Mouse (Mus musculus) layer of hippocampus, adult 9-11 months (tissue): ENCODE data around the gene Calm2.

Source experiments
- DNase-seq: peaks from one replicate; pipeline ENCODE4 v3.0.0; 2022

Calm2 gene

DNA sequence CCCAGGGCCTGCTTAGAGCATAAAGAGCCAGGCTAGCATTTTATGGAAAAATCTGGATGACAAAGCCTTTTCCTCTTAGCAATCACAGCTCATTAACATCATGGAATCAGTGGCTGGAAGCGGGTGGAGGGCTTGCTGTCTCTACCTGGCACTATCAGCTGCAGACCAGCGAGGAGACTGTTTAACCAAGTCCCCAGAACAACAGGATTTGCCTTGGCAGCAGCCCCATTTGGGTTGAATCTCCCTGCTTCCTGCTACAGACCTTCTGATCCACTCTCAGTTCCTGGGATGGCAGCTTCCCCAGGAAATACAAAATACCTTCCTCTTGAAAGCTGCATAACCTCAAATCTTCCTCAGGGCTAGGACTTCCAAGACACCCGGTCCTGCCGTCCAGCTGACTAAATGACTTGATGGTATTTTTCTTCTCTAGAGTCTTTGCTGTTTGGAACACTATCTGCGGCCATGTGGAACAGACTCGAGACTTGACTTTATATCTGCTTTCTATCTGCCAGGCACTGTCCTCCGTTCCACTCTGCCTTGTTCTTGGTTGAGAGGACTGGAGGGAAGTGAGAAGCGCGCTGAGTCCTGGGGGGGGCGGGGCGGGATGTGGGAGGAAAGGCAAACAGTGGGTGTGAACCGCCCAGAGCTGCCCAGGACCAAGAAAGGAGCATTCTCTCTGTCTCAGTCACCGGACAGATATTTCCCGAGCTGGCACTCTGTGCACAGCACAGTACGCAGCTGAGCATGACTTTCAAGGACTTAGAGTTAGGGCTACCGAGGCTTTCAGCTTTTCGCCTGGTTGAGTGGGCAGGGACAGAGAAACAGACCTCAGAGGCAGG, 12.4 kb upstream of the Calm2 start:
- no peak for DNase-seq

DNA sequence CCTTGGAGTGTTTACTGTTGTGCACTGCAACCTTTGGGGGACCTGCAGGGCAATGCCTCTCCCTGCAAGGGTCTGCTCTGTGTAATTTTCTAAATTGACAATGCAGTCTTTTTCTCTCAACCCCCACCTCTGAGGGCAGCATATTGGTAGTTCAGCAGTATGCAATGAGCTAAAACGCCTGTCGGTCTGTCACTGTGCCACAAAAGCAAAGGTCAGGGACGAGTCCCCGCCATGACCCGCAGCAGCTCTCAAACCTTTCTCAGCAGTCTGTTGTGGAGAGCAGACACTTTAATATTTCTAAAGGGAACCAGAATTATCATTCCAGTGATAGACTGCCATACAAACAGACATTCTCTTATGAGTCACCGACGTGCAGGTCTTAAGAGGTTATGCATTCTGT, 11.2 kb upstream of the Calm2 start:
- no peak for DNase-seq

DNA sequence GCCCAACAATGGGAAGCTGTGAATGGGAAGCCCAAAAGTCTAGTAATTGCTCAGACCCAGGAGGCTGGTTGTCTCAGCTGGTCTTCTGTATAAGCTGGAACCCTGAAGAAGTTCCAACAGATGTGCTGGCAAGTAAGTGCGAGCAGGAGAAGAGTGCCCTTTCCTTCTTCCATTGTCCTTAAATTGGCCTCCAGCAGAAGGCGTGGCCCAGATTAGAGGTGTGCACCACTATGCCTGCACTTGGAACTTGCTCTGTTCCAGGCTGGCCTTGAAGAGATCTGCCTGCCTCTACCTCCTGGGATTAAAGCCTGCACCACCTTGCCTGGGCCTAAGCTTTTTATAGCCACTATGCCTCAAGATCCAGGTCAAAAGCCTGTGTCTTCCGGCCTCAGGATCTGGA, 7.4 kb upstream of the Calm2 start:
- no peak for DNase-seq

DNA sequence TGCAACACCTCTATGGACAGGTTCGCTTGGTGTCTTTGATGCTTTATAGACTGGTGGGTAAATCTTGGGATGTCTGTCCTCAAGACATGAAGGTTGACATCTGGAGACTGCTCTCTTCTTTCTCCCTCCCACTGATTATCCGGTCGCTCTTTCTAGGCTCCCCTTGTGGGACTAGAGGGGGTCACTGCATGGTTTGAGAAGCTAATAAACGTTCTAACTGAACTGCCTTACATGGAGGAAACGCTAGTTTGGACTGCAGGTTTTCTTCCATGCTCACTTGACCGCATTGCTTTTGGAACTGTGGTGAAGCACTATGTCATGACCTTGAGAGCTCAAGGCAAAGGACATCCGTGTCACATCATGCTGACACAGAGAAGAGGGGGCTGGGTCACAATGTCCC, 6.6 kb upstream of the Calm2 start:
- DNase-seq: no peak

DNA sequence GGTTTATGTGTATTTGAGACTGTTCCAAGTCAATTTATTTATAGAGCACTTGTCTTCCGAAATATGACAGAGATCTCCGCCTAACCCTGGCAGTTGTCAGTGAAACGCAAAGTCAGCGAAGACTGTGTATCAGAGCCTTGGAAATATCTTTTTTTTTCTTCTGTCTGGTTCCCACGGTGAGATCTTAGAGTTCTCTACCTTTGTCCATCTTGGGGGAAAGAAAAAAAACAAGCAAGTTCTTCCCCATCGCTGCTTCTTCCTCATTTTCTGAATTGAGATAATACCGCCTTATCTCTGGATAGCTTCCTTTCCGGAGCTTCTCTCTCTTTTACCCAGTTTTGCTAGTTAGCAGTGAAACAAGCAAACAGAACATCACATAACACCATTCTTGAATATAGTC, 2.1 kb upstream of the Calm2 start:
- DNase-seq: no peak

DNA sequence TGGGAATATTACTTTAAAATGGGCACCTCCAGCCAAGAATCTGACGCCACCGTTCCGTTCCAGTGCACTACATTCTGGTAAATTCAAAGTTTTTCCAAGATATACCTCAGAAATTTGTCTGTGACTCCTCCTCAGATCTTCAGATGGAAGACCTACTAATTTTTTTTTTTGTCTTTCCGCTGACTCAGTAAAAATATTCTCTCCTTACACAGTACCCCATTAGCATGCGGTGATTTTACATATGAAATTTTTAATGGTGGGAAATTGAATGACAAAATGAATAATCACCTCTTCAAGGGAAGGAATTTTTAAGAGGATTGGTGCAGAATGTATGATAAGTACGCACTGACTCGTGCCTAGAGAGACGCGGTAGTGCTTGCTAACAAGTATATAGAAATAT, 1.6 kb upstream of the Calm2 start:
- no peak for DNase-seq

DNA sequence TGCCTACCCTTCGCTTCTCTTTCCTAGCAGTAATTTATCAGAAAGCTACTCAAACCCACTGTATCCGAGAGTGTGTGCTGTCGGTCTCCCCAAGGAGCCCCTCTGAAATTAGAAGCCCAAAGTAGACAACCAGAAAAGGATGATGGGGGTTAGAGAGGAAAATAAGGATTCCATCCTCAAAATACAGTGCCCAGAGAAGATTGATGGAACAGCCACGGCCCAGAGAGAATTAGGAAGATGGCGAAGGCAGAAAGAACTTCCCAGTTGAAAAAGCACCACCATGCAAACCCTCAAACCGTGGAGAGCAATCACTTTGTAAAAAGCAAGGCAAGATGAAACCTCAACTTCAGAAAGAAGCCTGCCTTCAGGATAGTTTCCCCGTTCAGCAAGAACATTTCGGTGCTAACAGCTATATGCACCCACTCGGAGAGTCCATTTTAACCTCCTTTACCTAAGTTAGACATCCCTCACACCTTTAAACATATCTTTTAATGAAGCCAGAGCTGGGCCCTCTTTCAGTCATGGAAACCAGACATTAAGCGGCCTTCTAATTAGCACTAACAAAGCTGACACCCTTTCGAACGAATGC, 971 bp upstream of the Calm2 start:
- DNase-seq: no peak

DNA sequence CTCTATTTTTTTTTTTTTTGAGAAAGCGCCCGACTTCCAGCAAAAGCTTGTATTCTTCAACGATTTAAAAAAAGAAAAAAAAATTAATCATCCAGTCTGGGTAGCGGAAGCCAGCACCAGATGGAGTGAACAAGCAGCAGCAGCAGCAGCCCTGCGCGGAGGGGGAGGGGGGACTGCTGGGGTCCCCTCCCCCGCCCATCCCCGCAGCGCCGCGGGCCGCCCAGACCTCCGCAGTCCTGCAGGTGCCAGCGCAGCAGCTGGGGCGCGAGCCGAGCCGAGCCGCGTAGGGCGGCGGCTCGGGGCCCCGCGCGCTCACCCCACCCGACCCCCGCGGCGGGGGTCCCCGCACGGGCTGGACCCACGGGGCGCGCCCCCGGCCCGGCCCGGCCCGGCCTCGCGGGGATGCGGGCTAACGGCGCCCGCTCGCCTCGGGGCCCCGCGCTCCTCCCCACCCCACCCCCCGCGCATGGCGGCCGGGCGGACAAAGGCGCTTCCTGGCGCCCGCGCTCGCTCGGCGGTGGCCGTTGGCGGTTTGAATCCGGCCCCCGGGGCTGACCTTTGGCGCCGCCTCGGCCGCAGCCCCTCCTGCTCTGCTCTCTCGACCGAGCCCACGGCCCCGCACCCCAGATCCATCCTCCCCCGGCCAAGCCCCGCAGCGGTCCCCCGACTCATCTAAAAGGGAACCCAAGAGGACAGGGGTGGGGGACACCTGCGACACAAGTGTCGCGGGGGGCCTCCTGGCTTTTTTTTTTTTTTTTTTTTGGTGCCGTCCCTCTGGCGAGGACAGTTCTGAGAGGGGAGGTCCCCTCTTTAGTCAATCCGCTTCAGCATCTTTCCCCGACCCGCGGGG, 593 bp downstream of the Calm2 start:
- peak; percentile 77 for DNase-seq

DNA sequence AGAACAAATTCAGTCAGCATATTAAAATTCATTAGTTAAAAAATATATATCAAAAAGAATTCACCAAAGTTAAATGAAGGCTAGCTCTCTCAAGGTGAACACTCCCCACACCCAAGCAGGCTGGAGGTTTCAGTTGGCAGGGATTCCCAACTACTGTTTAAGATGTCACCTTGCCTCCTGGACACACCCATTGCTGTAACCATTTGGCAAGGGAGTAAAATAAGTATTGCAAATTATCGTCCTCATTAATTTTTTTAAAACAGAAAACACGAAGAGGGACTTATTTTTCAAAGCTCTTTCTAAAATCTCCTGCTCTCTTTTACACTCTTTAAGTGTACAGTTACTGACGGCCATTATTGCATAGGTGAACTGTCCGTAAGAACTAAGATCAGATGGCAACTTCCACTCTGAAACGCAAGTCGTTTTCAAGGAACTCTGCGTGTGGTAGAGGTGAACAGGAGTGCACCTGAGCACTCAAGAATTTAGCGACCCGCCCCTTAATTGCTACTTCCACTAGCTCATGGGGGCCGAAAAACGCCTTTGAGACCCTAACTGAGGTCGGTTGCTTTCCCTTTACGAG, 1.3 kb downstream of the Calm2 start:
- no peak for DNase-seq

DNA sequence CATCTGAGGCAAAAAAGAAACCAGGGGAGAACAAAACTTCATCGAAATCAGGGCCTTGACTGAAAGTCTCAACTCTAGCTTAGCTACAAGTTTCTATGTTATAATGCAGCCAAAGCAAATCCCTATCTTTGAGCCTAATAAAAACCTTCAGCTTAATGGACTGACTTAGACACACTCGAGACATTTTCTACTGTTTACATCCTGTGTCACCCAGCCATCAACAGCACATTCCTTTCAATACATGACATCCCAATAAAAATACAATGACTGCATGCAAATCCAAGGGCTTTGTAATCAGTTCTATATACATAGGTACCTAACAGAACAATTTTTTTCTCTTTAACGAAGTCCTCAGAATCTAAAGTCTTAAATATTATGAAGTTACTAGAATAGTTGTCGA, 2.0 kb downstream of the Calm2 start:
- DNase-seq: no peak

DNA sequence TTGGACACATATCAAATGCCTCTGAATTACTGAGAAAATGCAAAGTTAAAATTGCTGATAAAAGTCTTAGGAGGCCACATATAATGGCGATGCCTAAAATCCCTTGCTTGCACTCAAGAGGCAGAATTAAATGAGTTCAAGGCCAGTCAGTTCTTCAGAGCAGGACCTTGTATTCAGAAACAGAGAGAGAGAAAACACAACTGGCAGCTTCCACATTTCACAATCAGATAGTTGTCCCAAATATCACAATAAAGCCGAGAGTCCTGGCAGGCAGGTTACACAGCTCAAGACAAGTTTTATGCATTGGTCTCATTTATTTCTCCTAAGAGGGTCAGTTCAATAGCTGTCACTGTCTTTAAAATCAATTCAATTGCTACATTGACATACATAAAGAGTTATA, 5.2 kb downstream of the Calm2 start:
- DNase-seq: no peak

DNA sequence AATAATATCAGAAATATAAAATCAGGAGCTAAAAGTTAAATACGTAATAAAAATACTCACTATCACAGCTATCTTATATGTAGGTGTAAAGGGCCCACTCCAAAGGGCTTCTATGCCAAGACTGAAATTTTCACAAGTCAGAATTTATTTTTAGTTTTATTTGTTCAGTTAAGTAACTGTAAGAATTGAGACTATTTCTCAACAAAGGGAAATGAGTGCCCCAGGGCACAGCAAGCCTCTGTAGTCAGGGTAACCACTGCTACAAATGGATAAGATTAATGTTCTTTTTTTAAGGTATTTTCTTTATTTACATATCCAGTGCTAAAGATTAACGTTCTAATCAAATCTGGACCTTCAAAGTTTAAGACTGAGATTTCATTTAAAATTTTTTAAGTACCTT, 7.3 kb downstream of the Calm2 start:
- DNase-seq: no peak

DNA sequence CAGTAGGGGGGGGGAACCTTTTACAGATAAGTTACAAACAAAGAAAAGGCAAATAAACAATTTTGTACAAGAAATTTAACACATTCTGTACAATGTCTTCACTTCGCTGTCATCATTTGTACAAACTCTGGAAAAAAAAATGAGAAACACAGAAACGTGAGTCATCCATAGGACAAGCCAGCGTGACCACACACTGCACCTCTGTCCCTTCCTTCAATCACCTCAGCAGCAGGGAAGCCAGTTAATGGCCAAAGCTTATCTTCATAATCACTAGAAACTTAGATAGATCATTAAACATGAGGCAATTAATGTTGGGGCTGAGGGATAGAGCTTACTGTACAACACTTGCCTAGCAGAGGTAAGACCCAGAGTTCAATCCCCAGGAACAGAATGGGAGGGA, 12.8 kb downstream of the Calm2 start:
- no peak for DNase-seq

DNA sequence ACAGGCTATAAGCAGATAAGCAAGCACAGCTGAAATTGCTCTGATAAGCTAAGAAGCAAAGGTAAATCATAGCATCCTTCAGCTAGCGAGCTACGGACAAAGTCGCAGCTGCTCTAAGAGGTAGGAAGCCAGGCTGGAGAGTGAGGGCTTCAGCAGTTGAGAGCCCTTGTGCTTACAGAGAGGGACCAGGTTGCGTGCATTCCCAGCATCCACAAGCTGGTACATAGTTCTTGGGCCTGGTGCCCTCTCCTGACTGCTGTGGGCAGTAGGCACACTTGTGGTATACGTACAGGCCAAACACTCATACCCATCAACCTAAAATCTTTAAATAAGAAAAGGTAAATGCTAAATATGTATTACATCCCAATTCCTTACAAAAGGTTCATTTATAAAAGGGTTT, 14.0 kb downstream of the Calm2 start:
- DNase-seq: no peak

DNA sequence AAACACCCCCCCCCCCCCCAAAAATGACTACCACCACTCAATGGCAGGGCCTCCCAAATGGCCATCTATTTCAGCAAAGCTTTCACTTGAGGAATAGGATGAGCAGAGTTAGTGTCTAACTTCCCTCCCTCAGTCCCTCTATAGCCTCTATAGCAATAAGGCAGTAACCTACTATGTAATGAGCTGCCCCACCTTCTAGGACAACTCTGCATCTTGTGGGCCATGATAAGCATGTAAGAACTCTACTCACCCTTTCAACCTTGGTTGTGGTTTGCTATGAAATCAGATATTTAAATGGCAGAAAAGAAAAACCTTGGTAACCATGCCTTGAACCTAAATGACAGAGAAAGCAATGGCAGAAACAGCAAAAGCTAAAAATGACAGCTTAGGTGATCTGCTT, 14.4 kb downstream of the Calm2 start:
- DNase-seq: no peak

DNA sequence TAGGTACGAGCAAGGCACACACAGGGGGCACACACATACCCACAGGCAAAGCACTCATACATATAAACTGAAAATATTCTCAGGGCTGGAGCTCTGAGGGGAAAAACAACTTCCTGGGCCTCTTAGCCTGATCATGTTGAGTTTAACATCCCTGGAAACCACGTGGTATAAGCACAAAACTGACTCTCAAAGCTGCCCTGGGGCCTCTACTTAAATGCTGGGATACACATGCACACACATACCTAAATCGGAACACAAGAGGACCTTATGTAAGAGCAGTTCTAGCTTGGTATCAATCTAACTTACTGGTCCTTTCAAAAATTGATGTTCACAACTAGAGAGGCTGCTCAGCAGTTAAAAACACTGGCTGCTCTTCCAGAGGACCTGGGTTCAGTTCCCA, 17.3 kb downstream of the Calm2 start:
- no peak for DNase-seq

DNA sequence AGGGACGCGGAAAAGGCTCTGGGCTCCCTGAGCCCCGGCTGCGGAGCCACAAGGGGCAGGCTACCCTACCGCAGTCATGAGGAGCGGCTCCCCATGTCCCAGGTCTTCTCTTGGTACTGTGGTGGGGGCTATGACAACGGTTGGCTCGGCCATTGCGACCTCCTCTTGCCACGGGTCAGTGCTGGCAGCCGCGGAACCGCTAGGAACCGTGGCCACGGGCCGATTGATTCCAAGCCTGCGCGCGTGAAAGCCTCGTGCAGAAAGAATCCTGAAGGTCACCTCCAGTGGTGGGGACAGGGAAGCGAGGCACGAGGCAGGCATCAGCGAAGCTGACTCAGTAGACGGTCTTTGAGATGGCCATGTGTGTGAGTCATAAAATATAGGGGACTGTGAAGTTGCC, 19.2 kb downstream of the Calm2 start, which contains the start of gene Stpg4:
Gene Stpg4, minus strand, starts transcription at position 231 of the 400 bp plus-strand sequence.
- DNase-seq: no peak

DNA sequence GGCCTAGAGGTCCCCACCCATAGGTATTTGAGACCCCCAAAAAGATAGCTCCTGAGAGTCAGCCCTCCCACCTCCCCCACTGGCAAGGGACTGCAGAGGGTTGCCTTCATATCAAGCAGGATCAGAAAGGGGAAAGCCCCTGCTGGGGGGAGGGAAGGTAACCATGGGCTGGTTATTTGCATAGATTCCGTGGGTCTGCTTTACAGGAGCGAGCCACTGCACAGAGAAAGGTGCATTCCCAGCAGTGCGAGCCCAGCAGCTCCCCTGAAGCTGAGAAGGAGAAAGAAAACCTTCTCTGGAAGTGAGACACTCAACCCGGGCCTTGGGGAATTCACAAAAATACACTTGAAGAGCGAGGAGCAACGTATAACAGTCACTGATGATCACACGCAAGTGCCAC, 28.7 kb downstream of the Calm2 start:
- no peak for DNase-seq

DNA sequence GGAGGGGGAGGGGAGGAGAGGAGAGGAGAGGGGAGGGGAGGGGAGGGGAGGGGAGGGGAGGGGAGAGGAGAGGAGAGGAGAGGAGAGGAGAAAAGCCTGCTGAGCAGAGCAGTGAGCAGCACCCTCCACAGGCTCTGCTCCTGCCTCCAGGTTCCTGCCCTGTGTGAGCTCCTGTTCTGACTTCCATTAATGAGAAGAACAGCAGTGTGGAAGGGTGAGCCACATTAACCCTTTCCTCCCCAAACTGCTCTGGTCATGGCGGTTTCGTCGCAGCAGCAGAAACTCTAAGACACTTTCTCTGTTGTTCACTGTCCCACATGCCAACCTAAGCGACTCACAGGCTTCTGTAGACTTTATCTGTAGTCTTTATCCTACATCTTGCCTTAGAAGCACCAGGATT, 40.1 kb downstream of the Calm2 start:
- no peak for DNase-seq

DNA sequence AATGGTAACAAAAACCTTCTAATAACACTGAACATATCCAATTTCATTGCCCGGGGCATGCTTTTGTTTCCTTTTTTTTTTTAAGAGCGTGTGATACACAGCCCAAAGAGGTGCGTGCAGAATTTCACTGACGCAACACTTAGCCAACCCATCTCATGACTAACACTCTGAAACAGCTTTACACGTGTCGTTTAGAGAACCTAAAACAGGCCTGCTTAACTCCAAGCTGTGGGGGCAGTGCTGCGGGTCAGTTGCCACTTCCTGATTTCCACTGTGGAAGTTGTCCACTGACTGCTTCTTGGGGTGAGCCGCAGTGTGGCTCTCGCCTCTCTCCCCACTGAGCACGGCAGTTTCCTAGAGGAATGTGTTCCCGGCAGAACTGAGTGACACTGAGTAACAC, 41.2 kb downstream of the Calm2 start:
- peak; percentile 64 for DNase-seq

DNA sequence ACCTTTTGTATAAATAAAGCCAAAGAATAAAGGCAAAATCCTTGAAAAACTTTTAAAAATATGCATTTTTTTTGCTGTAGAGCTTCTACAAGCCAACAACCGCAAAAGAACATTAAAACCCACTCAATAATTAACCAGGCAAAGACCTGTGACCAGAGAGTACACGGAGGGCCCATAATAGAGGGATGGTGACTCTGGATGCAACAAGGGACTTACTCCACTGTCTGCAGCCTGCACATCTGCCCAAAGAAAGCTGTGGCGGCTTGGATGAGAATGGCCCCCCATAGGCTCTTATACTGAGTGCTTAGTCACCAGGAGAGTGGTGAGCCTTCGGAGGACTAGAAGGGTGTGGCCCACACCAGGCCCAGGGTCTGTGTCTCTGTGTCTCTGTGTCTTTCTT, 43.3 kb downstream of the Calm2 start:
- DNase-seq: no peak

DNA sequence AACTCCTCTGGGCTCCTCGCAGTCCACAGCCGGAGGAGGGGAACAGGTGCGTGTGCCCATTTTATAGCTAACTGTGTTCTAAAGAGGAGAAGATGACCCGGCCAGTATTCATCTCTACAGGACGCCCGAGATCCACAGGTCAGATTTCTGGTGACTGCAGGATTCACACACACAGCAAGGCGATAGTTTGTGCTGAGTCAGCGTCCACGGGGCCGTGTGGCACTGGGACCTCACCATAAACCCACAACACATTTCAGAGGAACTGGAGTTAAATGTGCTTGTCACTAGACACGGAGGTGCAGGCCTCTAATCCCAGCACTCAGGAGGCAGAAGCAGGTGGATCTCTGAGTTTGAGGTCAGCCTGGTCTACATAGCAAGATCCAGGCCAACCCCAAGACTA, 44.3 kb downstream of the Calm2 start:
- DNase-seq: no peak

DNA sequence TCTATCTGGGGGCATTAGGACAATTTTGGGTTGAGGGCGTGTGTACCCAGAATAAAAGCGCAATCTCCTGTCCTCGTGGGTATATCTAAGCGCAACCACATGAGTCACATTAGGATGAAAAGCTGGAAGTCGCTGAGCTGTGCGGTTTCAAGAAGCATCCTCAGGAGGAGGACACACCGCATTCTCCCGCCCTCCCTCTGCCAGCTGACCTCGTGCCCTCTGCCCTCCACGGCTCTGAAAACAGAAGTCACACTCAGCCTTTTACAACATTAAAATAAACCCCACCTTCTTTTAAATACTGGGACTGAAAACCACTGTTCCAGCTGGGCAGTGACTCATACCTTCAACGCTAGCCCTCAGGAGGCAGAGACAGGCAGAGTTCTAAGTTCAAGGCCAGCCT, 49.6 kb downstream of the Calm2 start:
- no peak for DNase-seq

DNA sequence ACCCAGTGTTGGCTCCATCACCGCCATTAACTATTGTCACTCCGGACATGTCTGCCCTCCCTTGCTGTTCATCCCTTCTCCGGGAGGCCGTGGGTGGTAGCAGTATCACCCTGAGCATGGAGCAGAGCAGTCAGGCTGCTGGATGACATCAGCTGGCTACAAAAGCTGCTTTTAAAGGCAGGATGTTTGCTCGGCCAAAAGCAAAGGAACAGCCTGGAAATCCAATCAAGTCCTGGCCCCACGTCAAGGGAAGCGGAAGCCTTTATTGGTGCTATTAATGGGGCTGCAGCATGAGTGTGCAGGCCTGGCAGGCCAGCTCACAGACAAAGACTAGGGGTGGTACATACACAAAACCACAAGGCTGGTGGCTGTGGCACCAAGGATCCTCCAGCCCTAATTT, 55.5 kb downstream of the Calm2 start:
- peak; percentile 79 for DNase-seq
